Mouse (Mus musculus) large intestine, adult 2 months (tissue): Measurements from ENCODE around the gene Stard10. TPM values are rescaled to one million over a fixed set of nuclear protein-coding genes. Genes with fewer than 3 reads are reported as not detected.

Experiments used
- DNase-seq: peaks from one replicate; pipeline ENCODE4 v3.0.0-alpha.2; 2012; ENCODE audit warnings: low read depth, low spot score
- WGBS: fragments of 180-500 bp; shearing (Covaris S2); methylation state at CpG from one replicate; pipeline ENCODE4 v1.1.7; 2018; 5-methylcytosine and 5-hydroxymethylcytosine counted together
- polyA plus RNA-seq: library from polyadenylated mRNA; depleted of rRNA; stranded (reverse); fragments of >200 nt; gene quantifications from 2 replicates; pipeline ENCODE4 v1.2.3, GENCODE M21; 2012

Stard10 gene
- polyA plus RNA-seq, 1 experiment = 277 TPM

- DNase-seq = no peak
- WGBS = 46% methylated on average over 2 of the region's 2 CpGs
Observed at GRCm38 (mm10) chr7:101327786-101328185, 10.9 kb downstream of the Stard10 start.

GRCm38 (mm10) chr7:101328621-101329158 is 11.8 kb downstream of the Stard10 start:
- WGBS = 36% methylated on average over 4 of the region's 4 CpGs
- no peak for DNase-seq

GRCm38 (mm10) chr7:101329606-101330005 is 12.7 kb downstream of the Stard10 start:
- 56% methylated on average over 4 of the region's 4 CpGs for WGBS
- DNase-seq = no peak

GRCm38 (mm10) chr7:101330074-101330840 is 13.4 kb downstream of the Stard10 start:
- 51% methylated on average over 10 of the region's 10 CpGs for WGBS
- no peak for DNase-seq

GRCm38 (mm10) chr7:101330841-101331173 is 13.9 kb downstream of the Stard10 start:
- DNase-seq = no peak
- 63% methylated on average over 4 of the region's 4 CpGs for WGBS

GRCm38 (mm10) chr7:101332045-101332831 is 15.4 kb downstream of the Stard10 start:
- no peak for DNase-seq
- WGBS = 74% methylated on average over 5 of the region's 5 CpGs

GRCm38 (mm10) chr7:101335228-101335627 is 18.3 kb downstream of the Stard10 start:
- 70% methylated on average over 2 of the region's 2 CpGs for WGBS
- no peak for DNase-seq

GRCm38 (mm10) chr7:101336686-101337085 is 19.8 kb downstream of the Stard10 start:
- no peak for DNase-seq
- WGBS = 75% methylated on average over 3 of the region's 3 CpGs

GRCm38 (mm10) chr7:101337401-101337800 is 20.5 kb downstream of the Stard10 start:
- no peak for DNase-seq
- WGBS = 93% methylated on average over 3 of the region's 3 CpGs

GRCm38 (mm10) chr7:101341405-101341804 is 24.5 kb downstream of the Stard10 start:
- DNase-seq = no peak

GRCm38 (mm10) chr7:101343135-101343534 is 26.2 kb downstream of the Stard10 start:
- WGBS = 67% methylated on average over 7 of the region's 7 CpGs
- DNase-seq = no peak

More at GRCm38 (mm10) chr7:101341405-101341804, 24.5 kb downstream of the Stard10 start:
- 38% methylated on average over 6 of the region's 6 CpGs for WGBS

GRCm38 (mm10) chr7:101344892-101345291 is 28.0 kb downstream of the Stard10 start:
- WGBS = 50% methylated on average over 4 of the region's 4 CpGs
- no peak for DNase-seq

GRCm38 (mm10) chr7:101346991-101347390 is 30.1 kb downstream of the Stard10 start:
- no peak for DNase-seq
- WGBS = 77% methylated on average over 2 of the region's 2 CpGs

GRCm38 (mm10) chr7:101347767-101348270 is 30.9 kb downstream of the Stard10 start, which contains the start of gene Arap1:
Arap1 (plus strand) TSS chr7:101348067.
- WGBS = under 1% methylated on average over 35 of the region's 35 CpGs
- DNase-seq = no peak

GRCm38 (mm10) chr7:101348312-101348711 is 31.4 kb downstream of the Stard10 start:
- 3% methylated on average over 13 of the region's 13 CpGs for WGBS
- DNase-seq = no peak

GRCm38 (mm10) chr7:101349861-101350260 is 33.0 kb downstream of the Stard10 start:
- no peak for DNase-seq
- 79% methylated on average over 2 of the region's 2 CpGs for WGBS

- DNase-seq = no peak
- 68% methylated on average over 4 of the region's 4 CpGs for WGBS
Observed at GRCm38 (mm10) chr7:101352404-101352803, 35.5 kb downstream of the Stard10 start.

- WGBS = 28% methylated on average over 5 of the region's 5 CpGs
- no peak for DNase-seq
Observed at GRCm38 (mm10) chr7:101354423-101354822, 37.5 kb downstream of the Stard10 start.

GRCm38 (mm10) chr7:101355551-101356100 is 38.7 kb downstream of the Stard10 start:
- DNase-seq = no peak

GRCm38 (mm10) chr7:101356868-101357267 is 40.0 kb downstream of the Stard10 start:
- DNase-seq = no peak
- WGBS = 73% methylated on average over 3 of the region's 3 CpGs

More at GRCm38 (mm10) chr7:101355551-101356100, 38.7 kb downstream of the Stard10 start:
- 97% methylated on average over 6 of the region's 6 CpGs for WGBS
